Mouse (Mus musculus): Measurements from ENCODE around the gene Gpr137c. TPM values are rescaled to one million over a fixed set of nuclear protein-coding genes. Genes with fewer than 3 reads are reported as not detected.

The Gpr137c gene
- total and polyA plus RNA-seq, 2 experiments from 2014 or later = 1.6 to 20.6 TPM

DNA sequence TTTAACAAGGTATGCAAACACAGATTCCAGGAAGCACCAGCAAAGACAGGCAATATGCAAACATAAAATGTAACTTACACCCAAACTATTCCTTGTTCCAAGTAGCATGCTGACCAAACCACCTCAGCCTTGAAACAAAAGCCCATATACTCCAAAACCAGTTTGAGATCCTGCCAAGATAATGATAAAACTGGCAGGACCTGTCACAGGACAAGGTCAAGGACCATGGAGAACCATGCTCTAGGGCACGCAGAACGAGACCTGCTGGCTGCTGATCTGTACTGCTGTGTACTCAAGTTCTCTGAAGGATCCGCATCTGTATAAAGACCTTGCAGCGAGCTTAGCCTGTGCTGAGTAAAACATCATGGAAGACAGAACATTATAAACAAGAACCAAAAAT, 1.8 kb upstream of the Gpr137c start:
- 86% methylated on average over 4 of the region's 4 CpGs for WGBS
- H3K9me3 ChIP-seq (replicated peaks; ENCODE audit: control insufficient read depth, low read length) = no peaks in the 10 kb centered on the region
- ATAC-seq (ENCODE audit: insufficient read depth, low read depth) = no peak
- no peak for TF ChIP-seq CTCF (IDR thresholded peaks at IDR 0.05; ENCODE audit: low read depth)
- TF ChIP-seq EP300 (IDR thresholded peaks at IDR 0.05; ENCODE audit: low read depth) = no peak
- H3K4me3 ChIP-seq (ENCODE audit: low read depth, low read length) = no peak overlapping the region
- 0 out of 2 replicates have a peak, but pooled peaks cover 8% of the 10 kb centered on the region for H3K4me1 ChIP-seq (ENCODE audit: control insufficient read depth, insufficient read depth)
- no peak overlapping the region for H3K27ac ChIP-seq (ENCODE audit: low read depth)
- no peaks in the 10 kb centered on the region for H3K27me3 ChIP-seq (ENCODE audit: control insufficient read depth, insufficient read depth, low read length)
- no peak overlapping the region for H3K4me2 ChIP-seq (ENCODE audit: low read depth, low read length)
- H3K36me3 ChIP-seq (replicated peaks; ENCODE audit: control insufficient read depth, insufficient read depth, low read length) = no peaks in the 10 kb centered on the region
- no peak overlapping the region for H3K9ac ChIP-seq (replicated peaks; ENCODE audit: low read depth, low read length)
- no peak for DNase-seq (ENCODE audit: low spot score)

DNA sequence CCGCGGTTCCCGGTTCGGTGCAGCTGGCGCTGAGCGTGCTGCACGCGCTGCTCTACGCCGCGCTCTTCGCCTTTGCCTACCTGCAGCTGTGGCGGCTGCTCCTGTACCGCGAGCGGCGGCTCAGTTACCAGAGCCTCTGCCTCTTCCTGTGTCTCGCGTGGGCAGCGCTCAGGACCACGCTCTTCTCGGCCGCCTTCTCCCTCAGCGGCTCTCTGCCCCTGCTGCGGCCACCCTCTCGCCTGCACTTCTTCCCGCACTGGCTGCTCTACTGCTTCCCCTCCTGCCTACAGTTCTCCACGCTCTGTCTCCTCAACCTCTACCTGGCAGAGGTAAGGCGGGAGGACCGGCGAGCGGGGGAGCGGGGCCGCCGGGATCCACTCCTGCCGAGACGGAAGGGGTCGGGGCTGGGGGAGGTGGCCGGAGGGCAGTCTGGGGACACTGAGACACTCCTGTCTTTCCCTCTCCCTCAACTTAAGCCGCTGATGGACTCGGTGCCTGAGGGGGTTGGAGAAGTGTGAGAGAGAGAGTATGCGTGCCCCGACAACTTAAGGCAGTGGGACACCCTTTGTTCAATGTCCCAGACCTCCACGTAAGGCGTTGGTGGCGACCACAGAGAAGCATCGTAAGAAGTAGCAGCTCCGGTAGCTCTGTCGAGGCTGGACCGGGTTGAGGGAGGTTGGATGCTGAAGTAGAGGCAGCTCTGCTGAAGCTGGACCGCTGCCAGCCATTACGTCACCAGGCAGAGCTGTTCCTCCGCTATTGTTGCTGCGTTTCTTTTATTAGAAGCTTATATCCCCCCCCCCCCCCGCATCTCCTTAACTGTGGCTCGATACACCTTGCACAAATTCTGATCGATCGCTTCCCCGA, 806 bp downstream of the Gpr137c start, which contains the start of gene Txndc16:
Gene Txndc16, minus strand, starts transcription at position 239 of the 867 bp plus-strand sequence.
- TF ChIP-seq CTCF (IDR thresholded peaks at IDR 0.05; ENCODE audit: low read depth) = no peak
- TF ChIP-seq EP300 (IDR thresholded peaks at IDR 0.05; ENCODE audit: low read depth) = no peak
- Histone ChIP-seq H3K9ac (replicated peaks; ENCODE audit: low read depth, low read length) (peak within 1 kb of the TSS; percentile 91), H3K9me3 (replicated peaks; ENCODE audit: control insufficient read depth, low read length) (no peaks in the 10 kb centered on the region), H3K4me3 (ENCODE audit: low read depth, low read length) (peak within 1 kb of the TSS; percentile 90), H3K27ac (ENCODE audit: low read depth) (peak within 1 kb of the TSS; percentile 98), H3K36me3 (replicated peaks; ENCODE audit: control insufficient read depth, insufficient read depth, low read length) (no peaks in the 10 kb centered on the region), H3K4me2 (ENCODE audit: low read depth, low read length) (peak within 1 kb of the TSS; percentile 100), H3K27me3 (ENCODE audit: control insufficient read depth, insufficient read depth, low read length) (no peaks in the 10 kb centered on the region), H3K4me1 (ENCODE audit: control insufficient read depth, insufficient read depth) (0 out of 2 replicates have a peak, but pooled peaks cover 8% of the 10 kb centered on the region)
- WGBS = under 1% methylated on average over 38 of the region's 59 CpGs
- DNase-seq (ENCODE audit: low spot score) = peak; percentile 81
- peak; percentile 36 for ATAC-seq (ENCODE audit: insufficient read depth, low read depth)

DNA sequence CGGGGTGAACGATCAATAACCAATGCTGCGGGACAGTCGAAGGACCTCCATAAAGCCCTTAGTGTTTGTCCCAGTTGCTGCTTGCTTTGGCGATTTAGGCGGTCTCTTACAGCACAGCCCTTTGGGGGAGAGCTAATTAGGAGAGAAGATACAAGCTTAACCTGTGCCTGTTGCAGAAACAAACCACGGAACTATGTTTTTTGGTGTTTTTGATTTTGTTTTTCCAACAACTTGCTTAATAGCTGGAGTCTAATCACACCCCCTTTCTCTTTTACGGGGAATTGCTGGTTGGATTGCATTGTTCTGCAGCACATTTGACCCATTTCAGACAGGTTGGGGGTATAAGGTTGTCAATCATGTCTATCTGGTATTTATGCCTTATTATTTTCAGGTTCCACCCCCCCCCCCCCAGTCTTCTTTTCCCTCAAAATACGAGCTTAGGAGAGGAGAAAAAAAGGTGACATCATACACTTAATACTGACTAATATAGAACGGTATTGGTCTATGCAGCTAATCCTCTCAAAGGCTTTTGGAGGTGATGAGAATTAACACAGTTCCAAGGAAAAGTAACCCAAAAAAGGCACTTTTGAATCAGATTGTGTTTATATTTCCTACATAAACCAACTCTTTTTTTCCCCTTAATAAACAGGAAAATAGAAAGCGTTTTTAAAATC, 1.6 kb downstream of the Gpr137c start:
- Histone ChIP-seq H3K36me3 (replicated peaks; ENCODE audit: control insufficient read depth, insufficient read depth, low read length) (no peaks in the 10 kb centered on the region), H3K4me2 (ENCODE audit: low read depth, low read length) (peak overlapping the region; percentile 100), H3K9me3 (replicated peaks; ENCODE audit: control insufficient read depth, low read length) (no peaks in the 10 kb centered on the region), H3K4me1 (ENCODE audit: control insufficient read depth, insufficient read depth) (0 out of 2 replicates have a peak, but pooled peaks cover 8% of the 10 kb centered on the region), H3K27ac (ENCODE audit: low read depth) (peak overlapping the region; percentile 98; the same call in 1 of the 2 replicates), H3K4me3 (ENCODE audit: low read depth, low read length) (peak overlapping the region; percentile 90), H3K27me3 (ENCODE audit: control insufficient read depth, insufficient read depth, low read length) (no peaks in the 10 kb centered on the region), H3K9ac (replicated peaks; ENCODE audit: low read depth, low read length) (peak overlapping the region; percentile 91)
- DNase-seq (ENCODE audit: low spot score) (peak; percentile 16), ATAC-seq (ENCODE audit: insufficient read depth, low read depth) (no peak)
- TF ChIP-seq CTCF (IDR thresholded peaks at IDR 0.05; ENCODE audit: low read depth) = no peak
- TF ChIP-seq EP300 (IDR thresholded peaks at IDR 0.05; ENCODE audit: low read depth) = no peak
- 9% methylated on average over 11 of the region's 11 CpGs for WGBS

- no peaks in the 10 kb centered on the region for H3K36me3 ChIP-seq (replicated peaks; ENCODE audit: control insufficient read depth, insufficient read depth, low read length)
- no peak overlapping the region for H3K27ac ChIP-seq (ENCODE audit: low read depth)
- no peak overlapping the region for H3K4me2 ChIP-seq (ENCODE audit: low read depth, low read length)
- H3K4me3 ChIP-seq (ENCODE audit: low read depth, low read length) = no peak overlapping the region
- TF ChIP-seq EP300 (IDR thresholded peaks at IDR 0.05; ENCODE audit: low read depth) (no peak), CTCF (IDR thresholded peaks at IDR 0.05; ENCODE audit: low read depth) (no peak)
- no peak for DNase-seq (ENCODE audit: low spot score)
- H3K4me1 ChIP-seq (ENCODE audit: control insufficient read depth, insufficient read depth) = no peaks in the 10 kb centered on the region
- H3K9me3 ChIP-seq (replicated peaks; ENCODE audit: control insufficient read depth, low read length) = no peaks in the 10 kb centered on the region
- WGBS = 84% methylated on average over 2 of the region's 2 CpGs
- ATAC-seq (ENCODE audit: insufficient read depth, low read depth) = no peak
- no peak overlapping the region for H3K9ac ChIP-seq (replicated peaks; ENCODE audit: low read depth, low read length)
- H3K27me3 ChIP-seq (ENCODE audit: control insufficient read depth, insufficient read depth, low read length) = no peaks in the 10 kb centered on the region
These were observed 19.5 kb downstream of the Gpr137c start for GRCm38 (mm10) chr14:45239042-45239441.

DNA sequence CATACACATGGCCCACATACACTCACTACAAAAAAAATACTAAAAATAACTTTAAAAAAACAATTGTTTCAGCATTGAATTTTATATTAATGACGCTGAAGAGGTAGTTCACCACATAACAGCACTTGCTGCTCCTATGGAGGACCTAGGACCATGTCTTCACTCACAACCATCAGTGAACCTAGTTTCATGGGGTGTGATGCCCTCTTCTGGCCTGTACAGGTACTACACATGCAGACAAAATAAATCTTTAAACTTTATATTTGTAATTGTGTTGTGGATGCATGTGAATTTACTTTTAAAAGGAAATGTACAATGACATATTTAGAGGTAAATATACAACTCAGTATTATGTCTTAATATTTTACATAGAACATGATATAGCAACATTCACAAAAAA, 22.1 kb downstream of the Gpr137c start:
- no peak overlapping the region for H3K4me2 ChIP-seq (ENCODE audit: low read depth, low read length)
- H3K9ac ChIP-seq (replicated peaks; ENCODE audit: low read depth, low read length) = no peak overlapping the region
- H3K9me3 ChIP-seq (replicated peaks; ENCODE audit: control insufficient read depth, low read length) = no peaks in the 10 kb centered on the region
- WGBS = 49% methylated on average over 1 of the region's 1 CpGs
- no peak overlapping the region for H3K27ac ChIP-seq (ENCODE audit: low read depth)
- TF ChIP-seq CTCF (IDR thresholded peaks at IDR 0.05; ENCODE audit: low read depth) = peak; percentile 30
- TF ChIP-seq EP300 (IDR thresholded peaks at IDR 0.05; ENCODE audit: low read depth) = no peak
- DNase-seq (ENCODE audit: low spot score) (no peak), ATAC-seq (ENCODE audit: insufficient read depth, low read depth) (no peak)
- H3K36me3 ChIP-seq (replicated peaks; ENCODE audit: control insufficient read depth, insufficient read depth, low read length) = no peaks in the 10 kb centered on the region
- H3K4me1 ChIP-seq (ENCODE audit: control insufficient read depth, insufficient read depth) = no peaks in the 10 kb centered on the region
- H3K4me3 ChIP-seq (ENCODE audit: low read depth, low read length) = no peak overlapping the region
- no peaks in the 10 kb centered on the region for H3K27me3 ChIP-seq (ENCODE audit: control insufficient read depth, insufficient read depth, low read length)
